Mouse (Mus musculus): ENCODE data around the gene Acer2.
"Not testable (repeated sequence)": the region's sequence is repeated elsewhere in the genome, so short reads cannot be mapped to it uniquely, and the experiment has no call there.

DNA sequence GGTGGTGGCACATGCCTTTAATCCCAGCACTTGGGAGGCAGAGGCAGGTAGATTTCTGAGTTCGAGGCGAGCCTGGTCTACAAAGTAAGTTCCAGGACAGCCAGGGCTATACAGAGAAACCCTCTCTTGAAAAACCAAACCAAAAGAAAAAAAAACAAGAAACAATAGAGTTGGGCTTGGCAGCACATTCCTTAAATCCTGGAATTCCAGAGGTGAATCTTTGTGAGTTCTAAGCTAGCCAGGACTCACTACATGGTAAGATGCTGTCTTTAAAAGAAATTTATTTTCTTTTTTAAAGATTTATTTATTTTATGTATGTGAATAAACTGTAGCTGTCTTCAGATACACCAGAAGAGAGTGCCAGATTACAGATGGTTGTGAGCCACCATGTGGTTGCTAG lies 33.1 kb upstream of the Acer2 start:
- TF ChIP-seq CTCF (IDR thresholded peaks at IDR 0.05 in 2 of 3, conservative IDR thresholded peaks at IDR 0.05 in 1 of 3; ENCODE audit: control insufficient read depth in 1 of 3, insufficient read depth in 1 of 3, low read depth in 2 of 3, low read length in 3 of 3, poor library complexity in 1 of 3, severe bottlenecking in 1 of 3); POLR2A (IDR thresholded peaks at IDR 0.05; ENCODE audit: control insufficient read depth in 1 of 2, insufficient read depth in 1 of 2, low read depth in 1 of 2, low read length in 2 of 2, poor library complexity in 1 of 2); POLR2AphosphoS2 (IDR thresholded peaks at IDR 0.05; ENCODE audit: low read length); JUND (IDR thresholded peaks at IDR 0.05; ENCODE audit: low read depth, low read length); EP300 (IDR thresholded peaks at IDR 0.05; ENCODE audit: low read depth in 1 of 2, low read length in 2 of 2); ELF1 (IDR thresholded peaks at IDR 0.05; ENCODE audit: low read depth, low read length); TCF12 (IDR thresholded peaks at IDR 0.05; ENCODE audit: low read depth, low read length); MAX (IDR thresholded peaks at IDR 0.05; ENCODE audit: low read length); ZC3H11A (IDR thresholded peaks at IDR 0.05; ENCODE audit: low read depth, low read length); ETS1 (IDR thresholded peaks at IDR 0.05; ENCODE audit: low read depth, low read length); NELFE (IDR thresholded peaks at IDR 0.05; ENCODE audit: low read depth, low read length); TAL1 (IDR thresholded peaks at IDR 0.05; ENCODE audit: low read length); BHLHE40 (IDR thresholded peaks at IDR 0.05; ENCODE audit: borderline replicate concordance, low read depth, low read length): not testable (repeated sequence)
